Comparison of ENCODE assay signal across 8 mouse cellular contexts in the genomic region with DNA sequence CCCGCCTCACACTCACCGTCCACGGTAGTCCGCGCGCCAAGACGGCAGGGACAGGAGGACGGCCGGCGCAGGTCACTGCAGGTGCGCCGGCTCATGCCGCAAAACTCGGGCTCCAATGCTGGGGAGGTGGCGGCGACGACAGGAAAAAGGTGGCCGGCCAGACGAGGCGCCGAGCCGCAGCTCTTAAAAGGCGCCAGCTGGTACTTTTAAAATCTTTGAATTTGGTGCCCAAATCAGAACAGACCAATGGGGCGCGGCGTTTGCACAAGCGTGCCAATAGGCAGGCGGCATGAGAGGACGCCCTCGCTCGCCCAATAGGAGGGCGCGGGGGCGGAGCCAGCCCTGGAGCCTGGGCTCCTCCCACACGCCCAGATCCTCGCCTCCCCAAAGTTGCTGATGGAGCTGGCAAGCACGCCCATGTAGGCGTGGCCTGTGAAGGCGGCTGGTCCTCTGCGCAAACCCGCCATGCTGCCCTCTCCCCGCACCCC. TPM values are rescaled to one million over a fixed set of nuclear protein-coding genes. Genes with fewer than 3 reads are reported as not detected.
DNase-seq lines count a peak whose midpoint lies in the region; ATAC-seq and TF ChIP-seq lines count a peak whose summit lies in the region.

A gene (minus strand): TSS at position 358 of the 488 bp plus-strand sequence.

- peaks cover 27% of the 10 kb centered on the region for H3K36me3 ChIP-seq in heart, embryonic 13.5 days
- H3K36me3 ChIP-seq in liver, embryonic 14.5 days (replicated peaks; ENCODE audit: control insufficient read depth, insufficient read depth, low read depth) = peaks cover 36% of the 10 kb centered on the region
- no peaks in the 10 kb centered on the region for H3K36me3 ChIP-seq in stomach, postnatal 0 days (ENCODE audit: control insufficient read depth, insufficient read depth, low read length)

- peaks cover 10% of the 10 kb centered on the region for H3K4me1 ChIP-seq in brown adipose tissue, adult 24 weeks (ENCODE audit: control insufficient read depth, insufficient read depth, insufficient read length, low read length)
- H3K4me1 ChIP-seq in heart, embryonic 13.5 days = peaks cover 48% of the 10 kb centered on the region
- H3K4me1 ChIP-seq in liver, embryonic 14.5 days (replicated peaks; ENCODE audit: control insufficient read depth in 2 of 2, insufficient read depth in 2 of 2, low read length in 1 of 2) = peaks cover 26 to 27% of the 10 kb centered on the region in 2 experiments
- 0 out of 2 replicates have a peak, but pooled peaks cover 4% of the 10 kb centered on the region for H3K4me1 ChIP-seq in stomach, postnatal 0 days (replicated peaks; ENCODE audit: control insufficient read depth, insufficient read depth)

- WGBS in heart, embryonic 13.5 days = under 1% methylated on average over 42 of the region's 42 CpGs
- WGBS in liver, embryonic 14.5 days (ENCODE audit: insufficient replicate concordance) = under 1% methylated on average over 42 of the region's 42 CpGs
- under 1% methylated on average over 42 of the region's 42 CpGs for WGBS in stomach, postnatal 0 days

- TF ChIP-seq CTCF in liver, embryonic 14.5 days (IDR thresholded peaks at IDR 0.05; ENCODE audit: low read depth) = no peak
- no peak; the same call in 1 of the 2 replicates for TF ChIP-seq CTCF in stomach, postnatal 0 days (IDR thresholded peaks at IDR 0.05; ENCODE audit: low read depth)

- peak; percentile 86 for ATAC-seq in erythroid progenitor cell, adult 5-6 weeks (replicated peaks; ENCODE audit: low FRiP score, poor library complexity, severe bottlenecking)
- ATAC-seq in heart, embryonic 13.5 days (ENCODE audit: extremely low read depth, insufficient number of reproducible peaks, low FRiP score, low TSS enrichment) = peak; percentile 97
- ATAC-seq in liver, embryonic 14.5 days (ENCODE audit: insufficient read depth) = peak; percentile 88
- peak; percentile 95 for ATAC-seq in stomach, postnatal 0 days (ENCODE audit: low FRiP score, low TSS enrichment)

- H3K4me3 ChIP-seq in brown adipose tissue, adult 24 weeks (ENCODE audit: insufficient read depth, low read depth, low read length) = peak within 1 kb of the TSS; percentile 81
- H3K4me3 ChIP-seq in heart, embryonic 13.5 days = peak within 1 kb of the TSS; percentile 86
- peak within 1 kb of the TSS; percentile 79 to 84 for H3K4me3 ChIP-seq in liver, embryonic 14.5 days (ENCODE audit: insufficient read depth in 1 of 2, low read depth in 2 of 2, low read length in 2 of 2)
- H3K4me3 ChIP-seq in stomach, postnatal 0 days (ENCODE audit: low read depth, low read length) = peak within 1 kb of the TSS; percentile 73

- peak within 1 kb of the TSS; percentile 90 for H3K9ac ChIP-seq in heart, embryonic 13.5 days
- peak within 1 kb of the TSS; percentile 96 for H3K9ac ChIP-seq in liver, embryonic 14.5 days (replicated peaks)
- H3K9ac ChIP-seq in stomach, postnatal 0 days (ENCODE audit: low read length) = peak within 1 kb of the TSS; percentile 63

- TF ChIP-seq EP300 in liver, embryonic 14.5 days (IDR thresholded peaks at IDR 0.05; ENCODE audit: low read depth) = no peak; the same call in 1 of the 2 replicates
- no peak for TF ChIP-seq EP300 in stomach, postnatal 0 days (optimal IDR thresholded peaks at IDR 0.05)

- peak; percentile 95 for DNase-seq in CD8-positive naive resting alpha-beta T cell, adult 2 months (ENCODE audit: low read depth in 2 of 2, low spot score in 2 of 2)
- DNase-seq in kidney, postnatal 10 days = peak; percentile 99
- peak; percentile 97 to 98 (median 97) for DNase-seq in liver, embryonic 14.5 days (ENCODE audit: low read depth in 3 of 3, low spot score in 3 of 3)
- peak; percentile 94 for DNase-seq in neural tube, embryonic 10.5 days (ENCODE audit: extremely low spot score, low spot score)
- peak; percentile 98 for DNase-seq in stomach, postnatal 0 days (ENCODE audit: low spot score)

- no peaks in the 10 kb centered on the region for H3K9me3 ChIP-seq in heart, embryonic 13.5 days
- no peaks in the 10 kb centered on the region for H3K9me3 ChIP-seq in liver, embryonic 14.5 days (ENCODE audit: control insufficient read depth, low read length)
- no peaks in the 10 kb centered on the region for H3K9me3 ChIP-seq in stomach, postnatal 0 days (ENCODE audit: control insufficient read depth, low read length)

- H3K27me3 ChIP-seq in heart, embryonic 13.5 days (replicated peaks) = no peaks in the 10 kb centered on the region
- H3K27me3 ChIP-seq in liver, embryonic 14.5 days (ENCODE audit: control insufficient read depth, insufficient read depth, low read length) = no peaks in the 10 kb centered on the region
- H3K27me3 ChIP-seq in stomach, postnatal 0 days (ENCODE audit: control insufficient read depth, insufficient read depth, low read length) = no peaks in the 10 kb centered on the region

- H3K4me2 ChIP-seq in heart, embryonic 13.5 days = peak within 1 kb of the TSS; percentile 94
- peak within 1 kb of the TSS; percentile 97 for H3K4me2 ChIP-seq in liver, embryonic 14.5 days (ENCODE audit: low read depth)
- peak within 1 kb of the TSS; percentile 97 for H3K4me2 ChIP-seq in stomach, postnatal 0 days (replicated peaks; ENCODE audit: low read depth)

- H3K27ac ChIP-seq in brown adipose tissue, adult 24 weeks (replicated peaks; ENCODE audit: low read depth, low read length) = peak within 1 kb of the TSS; percentile 53
- H3K27ac ChIP-seq in heart, embryonic 13.5 days (replicated peaks) = peak within 1 kb of the TSS; percentile 94
- peak within 1 kb of the TSS; percentile 89 for H3K27ac ChIP-seq in liver, embryonic 14.5 days
- peak within 1 kb of the TSS; percentile 84 for H3K27ac ChIP-seq in stomach, postnatal 0 days (replicated peaks)

RNA-seq across cellular contexts. Expression of the gene that starts here (rescaled TPM):
- polyA plus RNA-seq in brown adipose tissue, adult 24 weeks (2012; ENCODE audit: insufficient read depth, insufficient read length, missing spikeins) = 0.58 and 0.71 TPM in 2 replicates
- 201 and 247 TPM in 2 replicates for total RNA-seq in erythroid progenitor cell, adult 5-6 weeks (2015; ENCODE audit: low replicate concordance)
- 178 and 231 TPM in 2 replicates for total RNA-seq in erythroid progenitor cell, adult 5-6 weeks (2017; ENCODE audit: low replicate concordance)
- 46.6 and 48.7 TPM in 2 replicates for polyA plus RNA-seq in heart, embryonic 13.5 days (2015; fragmentation: Nextera tagmentation; extraction: Ambion mirVana)
- 22.7 and 40.2 TPM in 2 replicates for polyA plus RNA-seq in liver, embryonic 14.5 days (2012; rRNA removed)
- polyA plus RNA-seq in liver, embryonic 14.5 days (2014; fragmentation: Nextera tagmentation; extraction: Ambion mirVana) = 90.4 and 94.5 TPM in 2 replicates
- 12.7 and 15.8 TPM in 2 replicates for polyA plus RNA-seq in stomach, postnatal 0 days (2015; fragmentation: Nextera tagmentation; extraction: Ambion mirVana)

Comparison
In these comparisons a context has a peak if more than half of its experiments do, and no peak if none do; other contexts are left out.
1. Peak in every context shown above with its lines: DNase-seq, ATAC-seq, H3K4me3 ChIP-seq and H3K27ac ChIP-seq.